Mouse (Mus musculus): ENCODE results near the gene Rtp3. TPM values are rescaled to one million over a fixed set of nuclear protein-coding genes. Genes with fewer than 3 reads are reported as not detected.

The Rtp3 gene
- polyA plus RNA-seq, 1 experiment from 2014 or later: not detected

GRCm38 (mm10) chr9:110952398-110952797, 38.0 kb downstream of the Rtp3 start:
- Histone ChIP-seq H3K4me2 (no peak overlapping the region), H3K9ac (no peak overlapping the region), H3K36me3 (no peaks in the 10 kb centered on the region), H3K27ac (replicated peaks) (no peak overlapping the region), H3K4me1 (replicated peaks) (peaks cover 5% of the 10 kb centered on the region), H3K9me3 (no peaks in the 10 kb centered on the region), H3K27me3 (peaks cover 2% of the 10 kb centered on the region; the same call in 1 of the 2 replicates), H3K4me3 (no peak overlapping the region)
- no peak for ATAC-seq (ENCODE audit: low FRiP score, low read depth)
- WGBS: 60% methylated on average over 6 of the region's 6 CpGs

- WGBS: 96% methylated on average over 13 of the region's 13 CpGs
- Histone ChIP-seq H3K4me2 (no peak overlapping the region), H3K4me3 (no peak overlapping the region), H3K27me3 (peaks cover 5% of the 10 kb centered on the region; the same call in 1 of the 2 replicates), H3K9me3 (no peaks in the 10 kb centered on the region), H3K36me3 (no peaks in the 10 kb centered on the region), H3K9ac (no peak overlapping the region), H3K27ac (replicated peaks) (no peak overlapping the region), H3K4me1 (replicated peaks) (peaks cover 8% of the 10 kb centered on the region)
- ATAC-seq (ENCODE audit: low FRiP score, low read depth): no peak
Observed at GRCm38 (mm10) chr9:110951866-110952265, 38.5 kb downstream of the Rtp3 start.

GRCm38 (mm10) chr9:110951397-110951796, 39.0 kb downstream of the Rtp3 start, which contains the start of gene Lrrc2:
TSS of gene Lrrc2 (plus strand) at chr9:110951545.
- Histone ChIP-seq H3K27ac (replicated peaks) (no peak within 1 kb of the TSS), H3K27me3 (peaks cover 7% of the 10 kb centered on the region), H3K9ac (no peak within 1 kb of the TSS), H3K4me1 (replicated peaks) (peaks cover 12% of the 10 kb centered on the region), H3K4me2 (no peak within 1 kb of the TSS), H3K9me3 (no peaks in the 10 kb centered on the region), H3K36me3 (no peaks in the 10 kb centered on the region), H3K4me3 (no peak within 1 kb of the TSS)
- WGBS: 92% methylated on average over 11 of the region's 11 CpGs
- ATAC-seq (ENCODE audit: low FRiP score, low read depth): no peak

GRCm38 (mm10) chr9:110950109-110950508, 40.3 kb downstream of the Rtp3 start:
- peaks cover 13% of the 10 kb centered on the region for H3K27me3 ChIP-seq
- no peaks in the 10 kb centered on the region for H3K9me3 ChIP-seq
- peaks cover 17% of the 10 kb centered on the region for H3K4me1 ChIP-seq (replicated peaks)

GRCm38 (mm10) chr9:110948813-110949310, 41.5 kb downstream of the Rtp3 start:
- ATAC-seq (ENCODE audit: low FRiP score, low read depth): no peak
- H3K9ac ChIP-seq: no peak overlapping the region
- peaks cover 18% of the 10 kb centered on the region for H3K4me1 ChIP-seq (replicated peaks)
- no peaks in the 10 kb centered on the region for H3K9me3 ChIP-seq
- H3K27ac ChIP-seq (replicated peaks): no peak overlapping the region
- no peak overlapping the region for H3K4me3 ChIP-seq
- H3K4me2 ChIP-seq: no peak overlapping the region
- H3K27me3 ChIP-seq: peaks cover 22% of the 10 kb centered on the region
- WGBS: 64% methylated on average over 8 of the region's 8 CpGs
- no peaks in the 10 kb centered on the region for H3K36me3 ChIP-seq

More at GRCm38 (mm10) chr9:110950109-110950508, 40.3 kb downstream of the Rtp3 start:
- H3K27ac ChIP-seq (replicated peaks): no peak overlapping the region
- no peak overlapping the region for H3K4me2 ChIP-seq
- H3K36me3 ChIP-seq: no peaks in the 10 kb centered on the region
- 94% methylated on average over 3 of the region's 3 CpGs for WGBS
- ATAC-seq (ENCODE audit: low FRiP score, low read depth): no peak
- no peak overlapping the region for H3K4me3 ChIP-seq
- H3K9ac ChIP-seq: no peak overlapping the region

- no peaks in the 10 kb centered on the region for H3K9me3 ChIP-seq
- no peaks in the 10 kb centered on the region for H3K36me3 ChIP-seq
- no peak overlapping the region for H3K4me2 ChIP-seq
- H3K9ac ChIP-seq: no peak overlapping the region
- H3K27me3 ChIP-seq: peaks cover 22% of the 10 kb centered on the region
- peaks cover 16% of the 10 kb centered on the region for H3K4me1 ChIP-seq (replicated peaks)
- no peak overlapping the region for H3K4me3 ChIP-seq
- ATAC-seq (ENCODE audit: low FRiP score, low read depth): no peak
- WGBS: 40% methylated on average over 6 of the region's 6 CpGs
- H3K27ac ChIP-seq (replicated peaks): no peak overlapping the region
Observed at GRCm38 (mm10) chr9:110947900-110948299, 42.5 kb downstream of the Rtp3 start.

- peaks cover 22% of the 10 kb centered on the region for H3K27me3 ChIP-seq
- peaks cover 13% of the 10 kb centered on the region; the same call in 1 of the 2 replicates for H3K4me1 ChIP-seq (replicated peaks)
- H3K4me3 ChIP-seq: no peak overlapping the region
- no peak for ATAC-seq (ENCODE audit: low FRiP score, low read depth)
- no peak overlapping the region for H3K9ac ChIP-seq
- H3K4me2 ChIP-seq: no peak overlapping the region
- H3K36me3 ChIP-seq: no peaks in the 10 kb centered on the region
- 11% methylated on average over 6 of the region's 6 CpGs for WGBS
- H3K9me3 ChIP-seq: no peaks in the 10 kb centered on the region
- no peak overlapping the region for H3K27ac ChIP-seq (replicated peaks)
Observed at GRCm38 (mm10) chr9:110947261-110947661, 43.1 kb downstream of the Rtp3 start.

GRCm38 (mm10) chr9:110946548-110947044, 43.8 kb downstream of the Rtp3 start:
- no peak overlapping the region for H3K4me2 ChIP-seq
- peaks cover 22% of the 10 kb centered on the region for H3K27me3 ChIP-seq

GRCm38 (mm10) chr9:110945926-110946325, 44.5 kb downstream of the Rtp3 start, which contains the start of gene Tdgf1:
TSS of gene Tdgf1 (minus strand) at chr9:110946158.
- WGBS: 13% methylated on average over 11 of the region's 11 CpGs
- H3K9ac ChIP-seq: no peak within 1 kb of the TSS
- H3K4me2 ChIP-seq: peak within 1 kb of the TSS; percentile 43
- H3K36me3 ChIP-seq: no peaks in the 10 kb centered on the region
- no peak within 1 kb of the TSS for H3K27ac ChIP-seq (replicated peaks)
- peaks cover 22% of the 10 kb centered on the region for H3K27me3 ChIP-seq
- peaks cover 13% of the 10 kb centered on the region; the same call in 1 of the 2 replicates for H3K4me1 ChIP-seq (replicated peaks)
- H3K4me3 ChIP-seq: no peak within 1 kb of the TSS
- no peaks in the 10 kb centered on the region for H3K9me3 ChIP-seq
- ATAC-seq (ENCODE audit: low FRiP score, low read depth): no peak

More at GRCm38 (mm10) chr9:110946548-110947044, 43.8 kb downstream of the Rtp3 start:
- no peaks in the 10 kb centered on the region for H3K36me3 ChIP-seq
- peaks cover 13% of the 10 kb centered on the region; the same call in 1 of the 2 replicates for H3K4me1 ChIP-seq (replicated peaks)
- WGBS: 15% methylated on average over 20 of the region's 20 CpGs
- no peak overlapping the region for H3K9ac ChIP-seq
- H3K4me3 ChIP-seq: no peak overlapping the region
- H3K27ac ChIP-seq (replicated peaks): no peak overlapping the region
- ATAC-seq (ENCODE audit: low FRiP score, low read depth): no peak
- H3K9me3 ChIP-seq: no peaks in the 10 kb centered on the region

GRCm38 (mm10) chr9:110945343-110945742, 45.0 kb downstream of the Rtp3 start:
- Histone ChIP-seq H3K4me3 (no peak overlapping the region), H3K4me2 (peak overlapping the region; percentile 43), H3K36me3 (no peaks in the 10 kb centered on the region), H3K27me3 (peaks cover 22% of the 10 kb centered on the region), H3K27ac (replicated peaks) (no peak overlapping the region), H3K4me1 (replicated peaks) (peaks cover 13% of the 10 kb centered on the region; the same call in 1 of the 2 replicates), H3K9me3 (no peaks in the 10 kb centered on the region), H3K9ac (no peak overlapping the region)
- WGBS: 15% methylated on average over 18 of the region's 18 CpGs
- ATAC-seq (ENCODE audit: low FRiP score, low read depth): no peak

GRCm38 (mm10) chr9:110944265-110944664, 46.1 kb downstream of the Rtp3 start:
- H3K9me3 ChIP-seq: no peaks in the 10 kb centered on the region
- no peak overlapping the region for H3K9ac ChIP-seq
- peaks cover 13% of the 10 kb centered on the region; the same call in 1 of the 2 replicates for H3K4me1 ChIP-seq (replicated peaks)
- no peak overlapping the region for H3K27ac ChIP-seq (replicated peaks)
- ATAC-seq (ENCODE audit: low FRiP score, low read depth): no peak; the same call in 1 of the 2 replicates
- no peak overlapping the region for H3K4me2 ChIP-seq
- H3K4me3 ChIP-seq: no peak overlapping the region
- H3K27me3 ChIP-seq: peaks cover 22% of the 10 kb centered on the region
- WGBS: 35% methylated on average over 13 of the region's 13 CpGs
- no peaks in the 10 kb centered on the region for H3K36me3 ChIP-seq

- Histone ChIP-seq H3K9me3 (no peaks in the 10 kb centered on the region), H3K27me3 (no peaks in the 10 kb centered on the region), H3K36me3 (no peaks in the 10 kb centered on the region), H3K4me3 (no peak overlapping the region), H3K27ac (replicated peaks) (no peak overlapping the region), H3K4me1 (replicated peaks) (peaks cover 13% of the 10 kb centered on the region), H3K9ac (no peak overlapping the region), H3K4me2 (no peak overlapping the region)
- 74% methylated on average over 12 of the region's 12 CpGs for WGBS
- no peak for ATAC-seq (ENCODE audit: low FRiP score, low read depth)
Observed at GRCm38 (mm10) chr9:110937506-110938490, 52.6 kb downstream of the Rtp3 start.

Measured in hindbrain, embryonic 15.5 days (tissue).